Mouse (Mus musculus): ENCODE results near the gene Sema4b.
A peak's percentile ranks its signal among the peaks of the same experiment; 100 is the strongest.

Gene Sema4b

GRCm38 (mm10) chr7:80216566-80216965 is 29.9 kb downstream of the Sema4b start:
- DNase-seq (ENCODE audit: low spot score), result no peak

- no peak for DNase-seq (ENCODE audit: low spot score)
These were observed 32.0 kb downstream of the Sema4b start for GRCm38 (mm10) chr7:80218666-80219065.

GRCm38 (mm10) chr7:80220237-80220797 is 33.7 kb downstream of the Sema4b start:
- no peak for DNase-seq (ENCODE audit: low spot score)

GRCm38 (mm10) chr7:80221179-80221750 is 34.6 kb downstream of the Sema4b start:
- no peak for DNase-seq (ENCODE audit: low spot score)

GRCm38 (mm10) chr7:80227065-80227464 is 40.4 kb downstream of the Sema4b start:
- DNase-seq (ENCODE audit: low spot score), result no peak

GRCm38 (mm10) chr7:80230196-80230595 is 43.6 kb downstream of the Sema4b start:
- no peak for DNase-seq (ENCODE audit: low spot score)

GRCm38 (mm10) chr7:80231971-80232488 is 45.4 kb downstream of the Sema4b start:
- DNase-seq (ENCODE audit: low spot score), result no peak

GRCm38 (mm10) chr7:80232489-80233029 is 45.9 kb downstream of the Sema4b start, which contains the start of the genes Cib1 and Gdpgp1:
Gene Cib1 (minus strand): TSS chr7:80232813.
Gene Gdpgp1 (plus strand): TSS chr7:80232865.
- peak; percentile 96 for DNase-seq (ENCODE audit: low spot score)

GRCm38 (mm10) chr7:80233799-80234198 is 47.2 kb downstream of the Sema4b start:
- no peak for DNase-seq (ENCODE audit: low spot score)

GRCm38 (mm10) chr7:80238542-80238941 is 51.9 kb downstream of the Sema4b start:
- DNase-seq (ENCODE audit: low spot score), result no peak

- DNase-seq (ENCODE audit: low spot score), result no peak
These were observed 55.0 kb downstream of the Sema4b start for GRCm38 (mm10) chr7:80241661-80242060.

GRCm38 (mm10) chr7:80244851-80245250 is 58.2 kb downstream of the Sema4b start:
- DNase-seq (ENCODE audit: low spot score), result no peak

- DNase-seq (ENCODE audit: low spot score), result peak; percentile 97
These were observed 59.6 kb downstream of the Sema4b start, which contains the start of gene Ttll13 for GRCm38 (mm10) chr7:80246148-80246721. Gene Ttll13 (plus strand): TSS chr7:80246376.

GRCm38 (mm10) chr7:80246859-80247258 is 60.2 kb downstream of the Sema4b start:
- DNase-seq (ENCODE audit: low spot score), result no peak

- DNase-seq (ENCODE audit: low spot score), result no peak
These were observed 65.8 kb downstream of the Sema4b start for GRCm38 (mm10) chr7:80252437-80252836.

- no peak for DNase-seq (ENCODE audit: low spot score)
These were observed 66.2 kb downstream of the Sema4b start for GRCm38 (mm10) chr7:80252886-80253285.

- no peak for DNase-seq (ENCODE audit: low spot score)
These were observed 69.3 kb downstream of the Sema4b start for GRCm38 (mm10) chr7:80255981-80256380.

- no peak for DNase-seq (ENCODE audit: low spot score)
These were observed 71.1 kb downstream of the Sema4b start for GRCm38 (mm10) chr7:80257706-80258105.

- DNase-seq (ENCODE audit: low spot score), result peak; percentile 86
These were observed 74.2 kb downstream of the Sema4b start, which contains the start of gene Ngrn for GRCm38 (mm10) chr7:80260625-80261371. Gene Ngrn (plus strand): TSS chr7:80261215.

- peak; percentile 15 for DNase-seq (ENCODE audit: low spot score)
These were observed 74.8 kb downstream of the Sema4b start for GRCm38 (mm10) chr7:80261372-80261990.

- DNase-seq (ENCODE audit: low spot score), result no peak
These were observed 78.0 kb downstream of the Sema4b start for GRCm38 (mm10) chr7:80264606-80265005.

GRCm38 (mm10) chr7:80267764-80268163 is 81.1 kb downstream of the Sema4b start:
- DNase-seq (ENCODE audit: low spot score), result no peak

All from layer of hippocampus, adult 11-12 months (tissue).